Mouse (Mus musculus): ENCODE data around the gene Rps11.
"Not testable (repeated sequence)": the region's sequence is repeated elsewhere in the genome, so short reads cannot be mapped to it uniquely, and the experiment has no call there.

Rps11 gene

DNA sequence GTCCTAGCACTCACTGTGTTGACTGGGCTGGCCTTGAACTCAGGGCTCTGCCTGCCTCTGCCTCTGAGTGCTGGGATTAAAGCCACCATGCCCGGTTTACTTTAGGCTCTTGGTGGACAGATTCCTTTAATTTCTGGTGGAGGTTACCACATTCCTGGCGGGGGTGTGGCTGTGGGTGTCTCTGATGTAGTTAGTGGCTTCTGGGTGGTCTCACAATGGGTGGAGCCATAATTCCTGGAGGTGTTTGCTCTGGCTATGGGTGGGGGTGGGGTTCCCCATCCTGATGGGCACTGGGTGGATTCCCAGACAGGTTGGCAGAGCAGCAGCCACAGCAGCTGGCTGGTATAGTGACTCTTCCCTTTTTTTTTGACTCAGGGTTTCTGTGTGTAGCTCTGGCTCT, 12.3 kb downstream of the Rps11 start:
- DNase-seq (ENCODE audit: low spot score in 2 of 2): no peak

DNA sequence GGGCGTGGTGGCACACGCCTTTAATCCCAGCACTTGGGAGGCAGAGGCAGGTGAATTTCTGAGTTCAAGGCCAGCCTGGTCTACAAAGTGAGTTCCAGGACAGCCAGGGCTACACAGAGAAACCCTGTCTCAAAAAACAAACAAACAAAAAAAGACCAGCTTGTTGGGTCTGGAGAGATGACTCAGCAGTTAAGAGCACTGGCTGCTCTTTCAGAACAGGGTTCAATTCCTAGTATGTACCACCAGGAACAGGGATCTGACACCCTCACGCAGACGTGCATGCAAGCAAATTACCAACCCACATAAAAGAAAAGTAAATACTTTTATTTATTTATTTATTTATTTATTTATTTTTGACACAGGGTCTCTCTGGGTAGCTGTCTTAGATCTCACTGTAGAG, 14.2 kb downstream of the Rps11 start:
- DNase-seq (ENCODE audit: low spot score in 2 of 2): not testable (repeated sequence)

DNA sequence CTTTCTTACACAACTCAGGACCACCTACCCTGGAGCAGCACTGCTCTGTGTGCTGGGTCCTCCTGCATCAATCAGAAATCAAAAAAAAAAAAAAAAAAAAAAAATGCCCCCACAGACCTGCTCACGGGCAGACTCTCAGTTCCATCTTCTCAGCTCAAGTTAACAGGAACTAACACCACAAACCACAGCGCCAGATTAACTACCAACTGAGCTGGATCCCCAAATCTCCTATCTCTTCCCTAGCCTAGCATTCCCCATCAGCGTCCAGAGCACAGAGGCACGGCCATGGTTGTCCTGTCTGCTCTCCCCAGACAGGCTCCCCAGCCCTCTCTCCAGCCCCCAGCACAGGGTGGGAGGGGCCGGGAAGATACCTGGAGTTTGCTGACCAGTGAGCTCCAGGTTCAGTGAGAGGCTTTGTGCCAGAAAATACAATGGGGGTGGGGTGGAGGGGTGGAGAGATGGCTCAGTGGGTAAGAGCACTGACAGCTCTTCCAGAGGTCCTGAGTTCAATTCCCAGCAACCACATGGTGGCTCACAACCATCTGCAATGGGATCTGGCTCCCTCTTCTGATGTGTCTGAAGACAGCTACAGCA, 17.1 kb downstream of the Rps11 start:
- DNase-seq (ENCODE audit: low spot score in 2 of 2): no peak

DNA sequence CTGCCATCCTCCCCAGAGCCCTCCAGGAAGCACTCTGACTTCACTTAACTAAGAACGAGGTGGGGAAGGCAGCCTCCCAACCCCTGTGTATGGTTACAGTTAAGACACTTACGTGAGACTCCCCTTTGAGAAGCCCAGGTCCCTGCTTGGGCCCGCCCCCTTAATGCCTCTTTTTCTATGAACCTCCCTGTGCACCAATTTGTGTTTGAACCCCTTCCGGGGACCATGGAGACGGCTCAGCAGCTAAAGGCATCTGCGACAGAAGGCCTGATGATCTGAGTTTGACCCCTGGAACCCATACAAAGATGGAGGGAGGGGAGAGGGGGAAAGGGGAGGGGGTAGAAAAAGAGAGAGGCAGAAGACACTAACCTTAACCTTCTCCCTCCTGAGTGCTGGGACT, 17.8 kb downstream of the Rps11 start:
- DNase-seq (ENCODE audit: low spot score in 2 of 2): no peak

DNA sequence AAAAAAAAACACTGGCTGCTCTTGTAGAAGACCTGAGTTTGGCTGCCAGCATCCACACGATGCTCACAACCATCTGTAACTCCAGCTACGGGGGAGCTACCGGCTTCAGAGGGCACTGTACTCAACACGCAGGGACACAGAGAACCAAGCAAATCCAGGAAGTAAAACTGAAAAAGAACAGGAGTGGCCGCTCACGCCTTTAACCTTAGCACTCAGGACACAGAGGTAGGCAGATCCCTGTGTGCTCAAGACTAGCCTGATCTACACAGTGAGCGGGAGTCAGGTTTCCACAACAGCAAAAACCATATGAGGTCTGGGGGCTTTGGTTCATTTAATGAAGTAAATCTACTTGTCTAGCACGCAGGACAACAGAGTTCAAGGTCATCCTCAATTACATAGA, 18.7 kb downstream of the Rps11 start:
- no peak for DNase-seq (ENCODE audit: low spot score in 2 of 2)

DNA sequence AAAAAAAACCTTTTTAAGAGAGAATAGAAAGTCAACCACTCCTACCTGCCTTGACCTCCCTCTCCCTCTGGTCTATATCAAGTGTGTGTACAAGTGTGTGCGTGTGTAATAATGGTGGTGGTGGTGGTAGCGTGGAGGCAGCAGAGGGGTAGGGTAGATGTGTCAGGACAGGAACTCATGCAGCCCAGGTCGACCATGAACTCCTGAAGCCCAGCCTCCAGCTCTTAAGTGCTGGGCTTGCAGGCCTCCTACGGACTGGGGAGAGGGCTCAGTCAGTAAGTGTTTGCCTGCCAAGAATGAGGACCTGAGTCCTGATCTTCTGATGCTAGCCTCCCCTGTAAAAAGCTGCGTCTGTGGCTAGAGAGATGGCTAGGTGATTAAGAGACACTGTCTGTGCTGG, 19.3 kb downstream of the Rps11 start:
- DNase-seq (ENCODE audit: low spot score in 2 of 2): no peak

DNA sequence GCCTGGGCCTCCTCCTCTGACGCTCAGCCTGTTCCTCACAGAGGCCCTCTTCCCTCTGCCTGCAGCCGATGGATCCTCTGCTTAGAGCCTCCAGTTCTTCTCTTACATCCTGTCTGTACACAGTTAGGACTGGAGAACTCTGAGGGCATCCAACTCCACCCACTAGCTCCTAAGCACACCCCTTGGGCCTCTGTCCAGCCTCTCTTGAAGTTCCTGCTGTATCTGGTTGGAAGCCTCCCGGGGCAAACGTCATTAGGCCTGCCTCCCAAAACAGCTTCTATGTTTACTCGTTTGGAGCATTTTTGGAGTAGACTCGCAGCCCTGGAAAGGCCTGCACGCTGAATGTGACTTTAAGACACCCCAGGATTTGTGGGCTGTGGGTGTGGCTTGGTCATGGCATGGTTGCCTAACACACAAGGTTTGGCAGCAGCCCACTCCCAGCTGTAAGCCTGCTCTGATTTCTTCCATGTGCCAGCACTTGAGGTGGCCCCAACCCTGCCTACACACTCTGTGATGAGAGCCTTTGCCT, 20.5 kb downstream of the Rps11 start, which contains the start of gene Fcgrt:
Fcgrt (minus strand) TSS at position 200 of the 529 bp plus-strand sequence.
- DNase-seq (ENCODE audit: low spot score in 2 of 2): peak in 1 of 2 experiments; percentile 47

DNA sequence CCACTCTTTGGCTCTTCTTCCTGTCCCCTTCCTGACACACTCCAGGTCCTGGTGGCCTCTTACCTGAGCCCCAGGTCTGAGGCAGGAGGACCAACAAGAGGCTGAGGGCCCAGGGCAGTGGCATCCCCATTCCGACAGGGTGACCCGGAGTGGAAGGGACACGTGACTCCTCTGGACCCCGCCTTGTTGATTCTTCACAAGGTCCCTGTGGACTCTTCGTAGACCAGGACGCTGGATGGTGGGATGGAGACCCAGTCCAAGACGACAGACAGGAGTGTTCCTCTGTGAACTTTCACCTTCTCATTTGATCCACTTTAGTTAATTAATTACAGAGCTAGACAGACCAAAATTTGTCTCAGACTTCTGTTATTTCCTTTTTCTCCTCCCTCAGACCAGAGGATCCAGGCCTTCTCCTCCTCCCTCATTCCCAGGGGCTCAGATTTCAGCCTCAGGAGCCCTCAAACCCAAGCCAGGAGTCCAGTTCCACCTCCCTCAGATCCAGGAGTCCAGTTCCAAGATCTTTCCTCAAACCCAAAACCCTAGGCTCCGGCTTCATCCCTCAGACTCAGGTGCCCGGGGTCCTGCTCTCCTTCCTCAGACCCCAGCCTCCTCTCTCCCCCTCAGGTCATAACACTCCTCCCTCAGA, 21.2 kb downstream of the Rps11 start:
- DNase-seq (ENCODE audit: low spot score in 2 of 2): no peak

DNA sequence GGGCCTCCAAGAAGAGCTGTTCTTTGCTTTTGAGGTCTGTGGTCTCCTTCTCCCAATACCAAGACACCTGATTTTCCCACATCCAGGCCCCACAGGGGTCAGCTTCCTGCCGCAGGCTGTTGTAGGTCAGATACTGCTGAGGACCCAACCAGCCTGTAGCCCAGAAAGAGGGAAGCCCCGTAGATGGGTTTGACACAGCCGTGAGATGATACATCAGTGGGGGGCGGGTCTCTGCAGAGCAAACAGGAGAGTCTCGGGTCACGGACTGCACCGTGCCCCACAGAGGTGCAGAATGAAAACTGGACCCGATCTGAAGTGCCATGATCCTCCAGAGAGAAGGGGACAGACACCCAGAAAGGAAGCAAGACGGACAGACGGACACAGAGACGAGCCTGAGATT, 21.8 kb downstream of the Rps11 start:
- DNase-seq (ENCODE audit: low spot score in 2 of 2): no peak

DNA sequence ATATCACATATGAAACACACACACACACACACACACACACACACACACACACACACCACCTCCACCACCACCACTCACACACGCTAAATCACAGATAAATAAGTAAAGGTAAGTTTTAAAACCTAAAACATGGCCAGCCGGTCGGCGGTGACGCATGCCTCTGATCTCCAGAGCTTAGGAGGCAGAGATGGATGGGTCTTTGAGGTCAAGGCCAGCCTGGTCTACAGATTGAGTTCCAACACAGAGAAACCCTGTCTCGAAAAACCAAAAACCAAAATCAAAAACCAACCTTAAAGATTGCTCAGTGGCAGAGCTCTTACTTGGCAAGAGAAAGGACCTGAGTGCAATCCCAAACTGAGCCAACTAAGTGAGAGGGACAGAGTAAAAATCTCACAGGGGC, 24.2 kb downstream of the Rps11 start:
- DNase-seq (ENCODE audit: low spot score in 2 of 2): no peak

DNA sequence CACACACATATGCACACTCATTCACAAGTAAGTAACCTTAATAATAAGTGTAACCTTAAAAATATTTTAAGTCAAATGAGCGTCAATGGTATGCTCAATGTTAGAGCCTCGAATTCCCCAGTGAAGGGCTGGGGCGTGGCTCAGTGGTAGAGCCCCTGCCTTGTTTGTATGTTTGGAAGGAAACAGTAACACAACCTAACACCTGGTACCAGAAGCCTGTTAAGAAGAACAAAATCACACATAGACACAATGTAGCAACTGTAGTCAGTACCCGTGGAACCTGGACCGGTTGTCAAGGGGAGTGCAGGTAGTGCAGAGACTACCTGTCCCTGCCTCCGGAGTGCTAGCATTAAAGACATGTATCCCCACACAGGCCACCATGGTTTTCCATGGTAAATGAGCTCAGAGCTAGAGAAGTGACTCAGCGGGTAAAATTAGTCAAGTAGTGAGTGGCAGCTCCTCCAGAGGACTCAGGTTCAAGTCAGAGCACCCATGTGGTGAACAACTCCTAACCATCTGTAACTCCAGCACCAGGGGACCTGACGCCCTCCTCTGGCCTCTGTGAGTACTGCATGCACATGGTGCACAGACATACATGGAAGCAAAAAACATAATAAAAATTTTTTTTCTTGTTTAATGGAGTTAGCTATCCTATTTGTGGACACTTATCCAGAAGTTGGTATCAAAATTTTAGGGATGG, 25.5 kb downstream of the Rps11 start:
- no peak for DNase-seq (ENCODE audit: low spot score in 2 of 2)

DNA sequence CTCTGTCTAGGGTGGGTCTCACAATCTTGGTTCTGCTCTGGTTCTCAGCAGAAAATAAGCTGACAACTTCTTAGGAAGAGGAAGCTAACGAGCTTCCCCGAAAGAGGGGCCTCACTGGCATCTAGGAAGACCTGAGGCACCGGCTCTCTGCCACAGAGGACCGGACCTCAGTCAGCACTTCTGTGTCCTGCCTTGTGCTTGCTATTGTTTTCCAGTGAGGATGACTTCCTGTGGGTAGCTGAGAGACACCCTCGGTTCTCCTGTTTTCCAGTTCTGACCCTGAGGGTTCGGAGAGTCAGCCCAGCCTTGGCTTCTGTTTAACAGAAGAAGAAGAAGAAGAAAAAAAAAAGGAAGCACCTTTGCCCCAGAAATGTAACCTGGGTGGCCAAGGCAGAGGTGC, 26.8 kb downstream of the Rps11 start:
- DNase-seq (ENCODE audit: low spot score in 2 of 2): no peak

DNA sequence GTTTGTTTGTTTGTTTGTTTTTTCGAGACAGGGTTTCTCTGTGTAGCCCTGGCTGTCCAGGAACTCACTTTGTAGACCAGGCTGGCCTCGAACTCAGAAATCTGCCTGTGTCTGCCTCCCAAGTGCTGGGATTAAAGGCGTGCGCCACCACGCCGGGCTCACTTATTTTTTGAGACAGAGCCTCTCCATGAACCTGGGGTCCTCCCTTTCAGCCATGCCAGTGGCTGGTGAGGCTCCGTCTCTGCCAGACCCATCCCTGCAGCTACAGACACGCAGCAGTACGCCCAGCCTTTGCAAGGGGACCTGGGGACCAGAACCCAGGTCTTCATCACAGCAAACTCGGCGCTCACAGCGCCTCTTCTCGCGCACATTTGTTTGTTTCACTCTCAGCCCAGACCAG, 28.3 kb downstream of the Rps11 start:
- DNase-seq (ENCODE audit: low spot score in 2 of 2): not testable (repeated sequence)

DNA sequence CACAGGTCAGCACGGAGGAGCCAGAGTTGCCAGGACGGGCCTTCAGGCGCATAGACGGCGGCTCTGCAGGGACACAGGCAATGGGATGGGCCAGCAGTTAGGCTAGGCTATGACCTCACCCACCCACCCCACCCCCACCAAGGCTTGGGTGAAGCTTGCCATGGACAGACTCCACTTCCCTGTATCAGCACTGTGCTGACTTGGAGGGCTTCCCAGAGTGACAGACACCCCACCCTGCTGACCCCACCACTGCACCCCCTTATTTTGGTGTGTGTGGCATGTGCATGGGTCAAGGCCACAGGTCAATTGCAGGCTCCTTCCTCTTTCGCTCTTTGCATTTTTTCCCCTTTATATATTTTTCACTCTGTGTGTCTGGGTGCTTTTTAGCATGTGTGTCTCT, 28.9 kb downstream of the Rps11 start:
- DNase-seq (ENCODE audit: low spot score in 2 of 2): no peak

DNA sequence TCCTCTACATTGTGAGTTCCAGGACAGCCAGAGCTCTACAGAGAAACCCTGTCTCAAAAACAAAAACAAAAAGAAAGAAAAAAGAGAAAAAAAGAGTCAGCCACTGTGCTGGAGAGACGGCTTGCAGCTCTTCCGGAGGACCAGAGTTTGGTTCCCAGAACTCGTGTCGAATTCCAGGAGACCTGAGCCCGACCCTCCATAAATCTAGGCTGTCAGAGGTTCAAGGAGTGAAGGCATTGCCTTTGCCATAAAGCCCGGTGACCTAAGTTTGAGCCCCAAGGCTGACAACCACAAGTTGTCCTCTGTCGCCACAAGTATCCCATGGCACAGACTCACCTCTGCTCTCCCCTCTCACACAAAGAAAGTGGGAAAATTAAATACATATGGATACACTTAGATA, 30.1 kb downstream of the Rps11 start:
- DNase-seq (ENCODE audit: low spot score in 2 of 2): no peak

DNA sequence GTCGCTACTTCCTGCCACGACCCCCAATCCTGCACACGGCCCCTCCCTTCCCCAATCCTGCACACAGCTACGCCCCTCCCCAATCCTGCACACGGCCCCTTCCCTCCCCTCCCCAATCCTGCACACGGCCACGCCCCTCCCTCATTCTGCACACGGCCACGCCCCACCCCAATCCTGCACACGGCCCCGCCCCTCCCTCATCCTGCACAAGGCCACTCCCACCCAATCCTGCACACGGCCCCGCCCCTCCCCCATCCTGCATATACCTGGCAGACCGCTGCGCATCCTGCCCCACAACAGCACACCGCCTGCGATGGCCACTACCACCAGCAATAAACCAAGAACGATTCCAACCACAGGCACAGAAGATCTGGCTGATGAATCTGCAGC, 30.7 kb downstream of the Rps11 start:
- no peak for DNase-seq (ENCODE audit: low spot score in 2 of 2)

DNA sequence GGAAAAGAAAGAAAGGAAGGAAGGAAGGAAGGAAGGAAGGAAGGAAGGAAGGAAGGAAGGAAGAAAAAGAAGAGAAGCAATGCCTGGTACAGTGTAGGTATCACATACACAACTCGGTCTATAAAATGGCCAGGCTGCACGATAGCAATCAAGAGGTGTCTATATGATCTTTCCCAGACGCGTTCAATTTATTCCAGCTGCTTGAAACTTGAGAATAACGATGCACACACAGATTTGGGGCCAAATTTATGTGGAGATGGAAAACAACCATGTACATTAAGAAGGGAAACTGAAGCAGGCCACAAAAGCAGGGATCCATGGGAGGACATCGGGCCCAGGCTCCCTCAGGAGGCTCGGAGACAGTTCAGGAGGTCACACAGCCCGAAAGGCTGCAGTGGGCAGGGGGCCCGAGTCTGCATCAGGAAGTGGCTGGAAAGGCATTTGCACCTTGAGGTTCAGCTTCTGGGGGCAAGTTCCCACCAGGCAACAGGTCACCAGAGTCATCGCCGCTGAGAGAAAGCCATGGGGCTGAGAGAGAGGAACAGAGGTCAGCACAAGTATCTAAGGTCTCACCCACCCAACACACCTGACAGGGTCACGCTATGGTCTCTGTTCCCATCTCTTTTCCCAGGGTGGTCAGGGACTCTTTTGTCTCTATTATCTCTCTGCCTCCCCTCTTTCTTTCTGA, 31.3 kb downstream of the Rps11 start:
- DNase-seq (ENCODE audit: low spot score in 2 of 2): no peak

DNA sequence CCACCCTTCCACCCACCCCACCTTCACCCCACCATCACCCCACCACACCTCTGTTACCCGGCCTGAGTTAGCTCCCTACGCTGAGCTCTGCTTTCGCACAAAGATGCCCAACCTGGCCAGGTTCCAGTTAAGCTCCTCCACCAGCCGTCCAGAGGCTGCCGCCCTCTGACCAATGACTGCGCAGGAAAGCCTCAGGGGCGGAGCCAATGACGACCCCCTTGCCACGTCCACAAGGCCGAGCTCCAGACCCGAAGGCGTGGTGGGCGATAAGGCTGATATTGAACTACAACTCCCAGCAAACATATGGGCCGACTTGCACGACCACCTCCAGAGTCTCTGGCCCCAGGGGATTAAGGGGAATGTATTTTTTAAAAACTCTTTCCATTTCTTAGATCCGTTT, 32.2 kb downstream of the Rps11 start, which contains the start of gene Rcn3:
Rcn3 (minus strand) TSS at position 174 of the 400 bp plus-strand sequence.
- no peak for DNase-seq (ENCODE audit: low spot score in 2 of 2)

DNA sequence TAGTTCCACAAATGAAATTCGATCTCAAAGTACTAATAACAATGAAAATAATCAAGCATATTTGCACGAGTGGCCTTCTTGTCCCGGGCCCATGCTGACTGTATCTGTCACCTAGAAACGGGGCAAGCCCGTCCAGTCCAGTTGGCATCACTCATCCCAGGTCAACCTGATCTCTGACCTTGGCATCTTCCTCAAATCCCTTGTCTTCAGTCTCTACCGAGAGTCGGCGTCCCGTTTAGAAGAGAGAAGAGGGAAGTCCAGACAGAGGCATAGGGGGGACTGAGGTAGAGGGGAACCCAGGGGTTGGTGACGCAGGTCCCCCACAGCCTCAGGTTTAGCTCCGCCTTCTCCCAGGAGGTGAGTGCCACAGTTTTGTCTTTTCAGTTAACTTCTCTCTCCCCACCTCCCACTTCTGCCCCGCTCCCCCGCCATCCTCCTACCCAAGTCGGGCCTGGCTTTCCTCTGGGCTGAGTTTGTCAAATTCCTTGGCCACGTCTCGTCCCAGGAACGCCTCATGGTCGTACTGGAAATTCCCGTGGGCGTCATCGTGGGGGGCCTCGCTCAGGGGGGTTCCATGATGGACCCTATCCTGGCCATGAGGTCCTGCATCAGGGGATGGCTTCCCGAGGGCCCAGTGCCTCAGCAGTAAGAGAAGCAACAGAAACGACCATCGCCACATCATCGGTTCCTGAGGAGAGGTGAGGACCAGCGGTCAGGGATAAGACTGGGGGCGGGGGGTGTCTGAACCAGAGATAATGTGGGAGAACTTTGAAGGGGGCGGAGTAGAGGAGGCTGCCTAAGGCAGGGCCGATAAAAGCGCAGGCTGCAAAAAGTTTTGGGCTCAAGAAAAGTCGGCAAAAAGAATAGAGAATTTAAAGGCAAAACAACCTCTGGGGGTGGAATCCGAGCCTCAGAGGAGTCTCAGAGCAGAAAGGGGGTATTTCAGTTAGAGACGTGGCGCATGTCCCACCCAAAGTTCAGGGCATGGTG, 32.9 kb downstream of the Rps11 start:
- no peak for DNase-seq (ENCODE audit: low spot score in 2 of 2)

DNA sequence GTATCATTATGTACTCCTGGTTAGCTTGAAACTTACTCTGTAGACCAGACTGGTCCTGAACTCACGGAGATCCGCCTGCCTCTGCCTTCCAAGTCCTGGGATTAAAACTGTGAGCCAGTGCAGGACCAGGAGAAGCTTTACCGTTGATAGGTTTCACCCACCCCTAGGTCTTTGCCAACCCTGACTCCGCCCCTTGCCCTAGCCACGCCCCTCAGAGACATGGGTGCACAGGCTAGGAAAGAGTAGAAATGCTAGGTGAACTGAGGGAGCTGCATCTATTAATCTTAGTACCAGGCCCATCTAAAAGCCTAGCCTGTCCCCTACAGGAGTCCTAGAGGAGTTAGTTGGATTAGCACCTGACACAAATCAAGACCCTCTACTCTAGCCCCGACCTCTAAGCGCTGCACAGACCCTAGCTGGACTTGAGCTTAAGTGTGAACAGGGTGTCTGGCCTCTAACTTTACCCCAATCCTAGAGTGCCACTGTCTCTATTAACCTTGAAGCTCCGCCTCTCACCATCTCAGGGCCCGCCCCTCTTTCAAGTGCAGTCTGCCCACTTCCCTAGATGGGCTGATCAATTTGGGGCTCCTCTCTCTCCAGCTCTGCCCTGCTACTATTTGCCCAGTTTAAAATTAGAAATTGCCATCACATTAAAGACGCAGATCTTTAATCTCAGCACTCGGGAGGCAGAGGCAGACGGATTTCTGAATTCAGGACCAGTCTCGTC, 33.8 kb downstream of the Rps11 start:
- no peak for DNase-seq (ENCODE audit: low spot score in 2 of 2)

Data from left cerebral cortex, adult 9 months (tissue).